Mouse (Mus musculus): Measurements from ENCODE around the gene Idua.

The Idua gene

GRCm38 (mm10) chr5:108677605-108678295 lies 17.6 kb downstream of the Idua start:
- intact Hi-C loops (cut with DNase I): loop anchor here (5.0 kb wide), 1 partner anchor 50 kb away; no protein-coding TSS in a partner anchor

DNA sequence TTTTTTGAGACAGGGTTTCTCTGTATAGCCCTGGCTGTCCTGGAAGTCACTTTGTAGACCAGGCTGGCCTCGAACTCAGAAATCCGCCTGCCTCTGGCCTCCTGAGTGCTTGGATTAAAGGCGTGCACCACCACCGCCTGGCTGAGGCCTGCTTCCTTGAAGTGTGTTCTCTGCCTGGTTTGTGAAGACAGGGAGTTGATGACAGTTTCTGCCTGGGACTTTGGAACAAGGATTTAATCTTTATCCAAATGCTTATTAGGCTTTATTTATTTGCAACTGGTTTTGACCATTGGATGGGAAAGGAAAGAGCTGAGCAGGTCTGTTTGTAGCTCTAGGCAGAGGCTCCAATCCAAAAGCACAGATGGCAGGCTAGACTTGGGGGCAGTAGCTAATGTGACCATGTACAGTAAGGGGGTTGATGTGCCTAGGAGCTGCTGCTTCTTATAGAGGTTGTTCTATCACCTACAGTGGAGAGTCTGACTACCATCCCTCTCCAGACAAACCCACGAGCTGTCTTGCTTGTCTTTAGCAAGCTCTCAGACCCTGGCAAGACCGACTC lies 18.2 kb downstream of the Idua start:
- intact Hi-C loops (cut with DNase I): loop anchor here (5.0 kb wide), 1 partner anchor 49 kb away; no protein-coding TSS in a partner anchor

GRCm38 (mm10) chr5:108679909-108680308 lies 19.8 kb downstream of the Idua start:
- intact Hi-C loops (cut with DNase I): loop anchor here (5.0 kb wide), 1 partner anchor 47 kb away; no protein-coding TSS in a partner anchor

- intact Hi-C loops (cut with DNase I): no loop called here
These were observed 20.7 kb downstream of the Idua start for GRCm38 (mm10) chr5:108680871-108681270.

DNA sequence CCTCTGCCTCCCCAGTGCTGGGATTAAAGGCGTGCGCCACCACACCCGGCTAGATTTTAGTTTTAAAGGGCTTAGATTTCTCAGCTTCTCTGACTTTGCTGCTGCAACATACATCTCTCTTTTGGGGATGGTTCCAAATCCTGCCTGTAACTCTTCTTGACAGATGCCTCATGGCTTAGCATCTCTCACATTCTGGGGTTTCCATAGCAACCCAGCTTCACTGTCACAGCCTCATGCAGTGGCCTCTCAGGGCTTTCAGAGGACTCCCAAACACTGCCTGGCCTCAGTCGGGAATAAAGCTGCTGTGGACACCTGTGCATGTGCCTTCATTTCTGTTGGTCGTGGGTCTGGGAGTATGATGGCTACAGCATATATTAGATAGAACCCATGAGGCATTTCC lies 29.0 kb downstream of the Idua start:
- intact Hi-C loops (cut with DNase I): no loop called here

- intact Hi-C loops (cut with DNase I): no loop called here
These were observed 31.0 kb downstream of the Idua start for GRCm38 (mm10) chr5:108691152-108691551.

- intact Hi-C loops (cut with DNase I): no loop called here
These were observed 32.1 kb downstream of the Idua start, which contains the start of gene Fgfrl1 for GRCm38 (mm10) chr5:108692271-108692670. Gene Fgfrl1, plus strand, starts transcription at chr5:108692382.

GRCm38 (mm10) chr5:108693872-108694288 lies 33.7 kb downstream of the Idua start:
- intact Hi-C loops (cut with DNase I): no loop called here

- intact Hi-C loops (cut with DNase I): no loop called here
These were observed 34.5 kb downstream of the Idua start for GRCm38 (mm10) chr5:108694352-108695261.

GRCm38 (mm10) chr5:108695861-108696260 lies 35.7 kb downstream of the Idua start:
- intact Hi-C loops (cut with DNase I): no loop called here

DNA sequence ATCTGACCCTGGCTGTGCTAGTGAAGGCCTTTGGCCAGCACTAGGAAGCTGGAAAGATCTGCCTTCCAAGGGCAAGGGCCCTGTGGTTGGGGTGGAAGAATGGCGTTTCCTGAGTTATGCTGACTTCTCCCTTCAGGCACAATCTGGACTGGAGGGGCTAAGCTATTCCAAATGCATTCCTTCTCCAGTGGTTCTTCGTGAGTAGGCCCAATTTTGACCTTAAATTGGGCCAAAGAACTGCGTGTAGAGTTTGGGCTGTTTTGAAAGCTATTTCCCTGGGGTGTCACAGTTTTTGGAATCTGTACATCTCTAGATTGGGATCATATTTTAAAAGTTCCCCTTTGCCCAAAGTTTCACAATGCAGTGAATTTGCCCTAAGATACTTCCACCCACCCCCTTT lies 36.4 kb downstream of the Idua start:
- intact Hi-C loops (cut with DNase I): no loop called here

DNA sequence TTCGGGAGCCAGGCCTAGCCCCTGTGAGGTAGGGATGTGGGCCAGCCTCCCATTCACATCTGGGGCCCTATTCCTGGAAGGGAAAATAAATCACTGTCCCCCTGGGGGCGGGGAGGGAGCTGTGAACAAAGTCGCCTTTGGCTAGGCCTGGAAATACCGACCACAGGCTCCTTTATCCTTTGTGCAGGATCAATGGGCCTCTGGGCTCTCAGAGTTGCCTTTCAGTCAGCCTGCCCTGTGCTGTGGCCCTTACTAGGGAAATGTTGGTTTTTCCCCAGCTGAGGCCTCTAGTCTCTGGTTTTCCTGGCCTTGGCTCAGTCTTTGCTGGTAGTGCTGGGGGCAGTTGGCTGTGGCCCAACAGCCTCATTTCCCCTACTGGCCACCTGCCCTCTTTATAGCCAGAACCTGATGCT lies 37.2 kb downstream of the Idua start:
- intact Hi-C loops (cut with DNase I): no loop called here

DNA sequence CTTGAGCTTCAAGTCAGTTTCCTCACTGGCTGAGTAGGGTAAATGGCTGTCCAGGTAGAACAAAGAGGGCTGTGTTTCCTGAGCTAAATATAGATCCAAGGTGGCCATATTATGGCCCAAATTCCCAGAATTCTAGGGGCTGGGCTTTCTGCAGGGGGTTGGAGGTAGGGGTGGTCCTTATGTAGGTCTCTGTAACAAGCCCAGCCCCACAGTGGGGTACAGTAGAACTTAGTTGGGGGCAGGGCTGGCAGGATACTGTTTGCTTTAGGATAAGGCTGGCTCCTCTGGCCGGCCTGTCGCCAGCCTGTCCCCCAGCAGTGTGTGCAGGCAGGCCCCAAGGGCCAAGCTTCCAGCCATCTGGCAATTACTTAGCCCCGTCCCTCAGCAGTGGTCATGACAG lies 40.2 kb downstream of the Idua start:
- intact Hi-C loops (cut with DNase I): no loop called here

DNA sequence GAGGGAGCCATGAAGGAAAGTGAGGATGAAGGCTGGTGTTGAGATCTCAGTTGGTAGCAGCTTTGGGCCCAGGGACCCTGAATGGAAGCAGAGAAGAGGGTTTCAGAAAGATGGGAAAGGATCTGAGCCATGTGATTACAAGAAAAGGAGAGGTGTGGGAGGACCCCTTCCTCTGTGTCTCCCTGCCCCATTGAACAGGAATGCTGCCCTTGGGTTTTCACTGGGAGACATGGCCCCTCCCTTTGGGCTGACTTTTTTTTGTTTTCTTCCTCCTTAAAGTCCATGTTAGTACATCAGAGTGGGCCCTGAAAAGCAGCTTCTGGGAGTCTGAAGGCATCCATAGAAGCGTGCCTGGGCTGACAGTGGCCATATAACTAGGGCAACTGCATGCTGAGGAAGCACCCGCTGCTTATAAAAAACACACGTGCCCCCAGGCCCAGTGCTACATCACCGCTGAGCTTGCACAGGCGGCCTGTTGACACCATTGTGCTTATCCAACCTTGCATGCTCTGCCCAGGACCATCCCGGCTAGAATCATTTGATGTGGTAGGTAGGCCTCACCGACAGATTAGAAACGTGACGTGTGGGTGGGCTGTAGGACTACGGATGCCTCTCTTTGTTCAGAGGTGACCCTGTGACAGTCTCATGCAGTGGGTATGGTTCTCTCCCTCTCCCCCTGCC lies 41.4 kb downstream of the Idua start:
- intact Hi-C loops (cut with DNase I): no loop called here

- intact Hi-C loops (cut with DNase I): no loop called here
These were observed 43.9 kb downstream of the Idua start for GRCm38 (mm10) chr5:108703754-108704626.

DNA sequence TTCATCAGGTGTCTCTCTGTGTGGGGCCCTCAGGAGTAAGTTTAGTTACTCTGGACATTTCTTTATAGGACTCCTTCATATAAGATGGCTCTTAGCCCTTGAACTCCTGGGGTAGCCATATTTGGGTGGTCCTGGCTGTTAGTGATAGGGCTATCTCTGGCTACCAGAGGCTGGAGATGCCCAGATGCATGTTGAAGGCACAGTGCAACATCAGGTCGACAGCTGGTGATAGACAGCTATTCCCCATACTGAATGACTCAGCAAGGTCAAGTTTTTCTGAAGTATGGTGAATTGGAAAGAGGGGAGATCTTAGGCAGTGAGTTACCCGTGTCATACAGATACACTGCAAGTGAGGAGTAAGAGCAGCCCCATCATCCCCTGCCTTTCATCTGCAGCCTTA lies 47.6 kb downstream of the Idua start:
- intact Hi-C loops (cut with DNase I): no loop called here

DNA sequence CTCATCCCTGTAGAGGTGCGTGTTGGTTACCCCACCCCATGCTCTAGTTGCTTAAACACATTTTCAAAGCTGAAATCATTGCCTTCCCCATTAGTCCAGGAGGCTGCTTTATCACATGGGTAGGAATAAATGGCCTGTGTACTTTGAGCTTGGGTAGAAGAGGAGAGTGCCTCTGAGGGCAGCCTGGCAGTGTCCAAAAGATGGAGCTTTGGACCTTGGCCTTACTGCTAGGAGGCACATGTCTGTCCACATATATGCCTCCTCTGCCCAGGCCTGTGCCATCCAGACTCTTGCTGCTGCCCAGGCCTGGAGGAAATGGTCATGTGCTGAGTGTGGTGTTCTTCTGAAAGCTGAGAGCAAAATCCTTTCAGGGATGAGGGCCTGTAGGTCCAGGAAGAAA lies 48.3 kb downstream of the Idua start:
- intact Hi-C loops (cut with DNase I): no loop called here

GRCm38 (mm10) chr5:108708981-108709731 lies 49.0 kb downstream of the Idua start:
- intact Hi-C loops (cut with DNase I): no loop called here

GRCm38 (mm10) chr5:108711968-108712367 lies 51.8 kb downstream of the Idua start:
- intact Hi-C loops (cut with DNase I): no loop called here

DNA sequence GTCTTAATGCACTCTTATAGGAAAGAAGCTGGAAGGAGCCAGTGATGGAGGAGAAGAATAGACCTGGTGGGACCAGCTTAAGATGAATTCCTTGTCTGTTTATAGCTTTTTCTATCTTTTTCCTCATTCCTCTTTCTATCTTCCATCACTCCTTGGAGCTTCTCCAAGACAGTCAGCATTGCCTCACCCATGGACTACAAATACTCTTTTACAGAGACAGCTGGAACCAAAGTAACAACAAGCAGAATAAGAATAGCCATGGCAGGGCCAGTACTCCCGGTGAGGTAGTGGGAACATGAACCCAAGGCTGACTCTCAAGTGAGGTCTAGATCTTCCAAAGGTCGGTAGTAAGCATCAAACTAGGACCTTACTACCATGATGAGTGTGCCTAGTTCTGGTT lies 53.0 kb downstream of the Idua start:
- intact Hi-C loops (cut with DNase I): no loop called here
